Mouse (Mus musculus) thymus, postnatal 25 days (tissue): ENCODE data around the gene Ssc4d.

ENCODE experiments used
- DNase-seq: peaks from one replicate; pipeline ENCODE4 v3.0.0; 2022

The Ssc4d gene

GRCm38 (mm10) chr5:135935641-135936190 lies 38.6 kb downstream of the Ssc4d start:
- DNase-seq: no peak

GRCm38 (mm10) chr5:135935176-135935523 lies 39.2 kb downstream of the Ssc4d start:
- no peak for DNase-seq

- peak; percentile 98 for DNase-seq
These were observed 39.7 kb downstream of the Ssc4d start, which contains the start of gene Ywhag for GRCm38 (mm10) chr5:135934481-135935175. TSS of gene Ywhag (minus strand) at chr5:135934616.

- DNase-seq: peak; percentile 63
These were observed 40.4 kb downstream of the Ssc4d start for GRCm38 (mm10) chr5:135933900-135934441.

- no peak for DNase-seq
These were observed 41.0 kb downstream of the Ssc4d start for GRCm38 (mm10) chr5:135933222-135933899.

GRCm38 (mm10) chr5:135932359-135932758 lies 42.0 kb downstream of the Ssc4d start:
- no peak for DNase-seq

- DNase-seq: no peak
These were observed 42.8 kb downstream of the Ssc4d start for GRCm38 (mm10) chr5:135931526-135931925.

- no peak for DNase-seq
These were observed 44.5 kb downstream of the Ssc4d start for GRCm38 (mm10) chr5:135929685-135930424.

GRCm38 (mm10) chr5:135923901-135924300 lies 50.4 kb downstream of the Ssc4d start:
- no peak for DNase-seq

- DNase-seq: no peak
These were observed 54.4 kb downstream of the Ssc4d start for GRCm38 (mm10) chr5:135919902-135920301.

- no peak for DNase-seq
These were observed 55.7 kb downstream of the Ssc4d start for GRCm38 (mm10) chr5:135918593-135918992.

- no peak for DNase-seq
These were observed 56.3 kb downstream of the Ssc4d start for GRCm38 (mm10) chr5:135918059-135918437.

GRCm38 (mm10) chr5:135917327-135918058 lies 56.8 kb downstream of the Ssc4d start:
- no peak for DNase-seq

GRCm38 (mm10) chr5:135916601-135917000 lies 57.7 kb downstream of the Ssc4d start:
- DNase-seq: no peak

GRCm38 (mm10) chr5:135916051-135916565 lies 58.2 kb downstream of the Ssc4d start:
- no peak for DNase-seq

GRCm38 (mm10) chr5:135914156-135914555 lies 60.2 kb downstream of the Ssc4d start:
- DNase-seq: no peak

GRCm38 (mm10) chr5:135913201-135913600 lies 61.1 kb downstream of the Ssc4d start:
- DNase-seq: peak; percentile 17

GRCm38 (mm10) chr5:135911633-135912220 lies 62.6 kb downstream of the Ssc4d start:
- DNase-seq: no peak

- DNase-seq: no peak
These were observed 63.5 kb downstream of the Ssc4d start for GRCm38 (mm10) chr5:135910813-135911212.
